Mouse (Mus musculus) neural tube, postnatal 0 days (tissue): ENCODE results near the gene Cdca3. TPM values are rescaled to one million over a fixed set of nuclear protein-coding genes. Genes with fewer than 3 reads are reported as not detected.

Experiments
- polyA plus RNA-seq: library from polyadenylated mRNA; unstranded; fragments of >200 nt; fragmentation: Nextera tagmentation; extraction: Ambion mirVana; gene quantifications from 2 replicates; pipeline ENCODE4 v1.2.1, GENCODE M21; 2015

Gene Cdca3
- polyA plus RNA-seq = 18.2 and 21.2 TPM in 2 replicates

GRCm38 (mm10) chr6:124828868-124829798 is at the start of gene Cdca3, which contains the start of gene Usp5:
Gene Cdca3 (plus strand): TSS chr6:124829547.
Gene Usp5 (minus strand): TSS chr6:124829484.

GRCm38 (mm10) chr6:124808358-124809012 is 20.9 kb upstream of the Cdca3 start, which contains the start of gene Spsb2:
Gene Spsb2 (plus strand): TSS chr6:124808661.

GRCm38 (mm10) chr6:124813933-124814332 is 15.4 kb upstream of the Cdca3 start, which contains the start of gene Tpi1:
Gene Tpi1 (minus strand): TSS chr6:124814296.

GRCm38 (mm10) chr6:124840241-124841167 is 11.2 kb downstream of the Cdca3 start, which contains the start of gene Gnb3:
Gene Gnb3 (minus strand): TSS chr6:124840275.

GRCm38 (mm10) chr6:124856916-124857839 is 27.8 kb downstream of the Cdca3 start, which contains the start of gene P3h3:
Gene P3h3 (minus strand): TSS chr6:124857752.

GRCm38 (mm10) chr6:124863658-124864298 is 34.4 kb downstream of the Cdca3 start, which contains the start of gene Gpr162:
Gene Gpr162 (minus strand): TSS chr6:124863983.

Other genes starting within 250 kb of the Cdca3 start
- 0.12 and 0.20 TPM in 2 replicates for gene C1s2, start 193.5 kb upstream of the Cdca3 start, polyA plus RNA-seq
- gene Lpcat3, start 166.5 kb upstream of the Cdca3 start, polyA plus RNA-seq = 45.6 and 52.8 TPM in 2 replicates
- 88.4 and 88.9 TPM in 2 replicates for gene Emg1, start 117.4 kb upstream of the Cdca3 start, polyA plus RNA-seq
- 264 and 265 TPM in 2 replicates for gene Phb2, start 117.2 kb upstream of the Cdca3 start, polyA plus RNA-seq
- 5.6 and 6.0 TPM in 2 replicates for gene Ptpn6, start 90.8 kb upstream of the Cdca3 start, polyA plus RNA-seq
- gene Grcc10, start 88.2 kb upstream of the Cdca3 start, polyA plus RNA-seq = 676 and 680 TPM in 2 replicates
- not detected in 2 replicates for gene Gm45234, start 73.5 kb upstream of the Cdca3 start, polyA plus RNA-seq
- 26.7 and 29.5 TPM in 2 replicates for gene Atn1, start 73.0 kb upstream of the Cdca3 start, polyA plus RNA-seq
- 305 and 307 TPM in 2 replicates for gene Eno2, start 59.9 kb upstream of the Cdca3 start, polyA plus RNA-seq
- 2.4 and 3.0 TPM in 2 replicates for gene Lrrc23, start 49.8 kb upstream of the Cdca3 start, polyA plus RNA-seq
- 10.3 and 10.9 TPM in 2 replicates for gene Spsb2, start 20.9 kb upstream of the Cdca3 start, polyA plus RNA-seq
- 467 and 484 TPM in 2 replicates for gene Tpi1, start 15.3 kb upstream of the Cdca3 start, polyA plus RNA-seq
- gene Usp5, start 63 bp upstream of the Cdca3 start, polyA plus RNA-seq = 154 and 171 TPM in 2 replicates
- 0.22 and 0.38 TPM in 2 replicates for gene Gnb3, start 10.7 kb downstream of the Cdca3 start, polyA plus RNA-seq
- 16.8 and 19.6 TPM in 2 replicates for gene P3h3, start 28.2 kb downstream of the Cdca3 start, polyA plus RNA-seq
- gene Gpr162, start 34.4 kb downstream of the Cdca3 start, polyA plus RNA-seq = 35.3 and 42.6 TPM in 2 replicates
- gene Cd4, start 58.7 kb downstream of the Cdca3 start, polyA plus RNA-seq = 0.15 TPM in 1 of 2 replicates, not detected in the other
- gene Lag3, start 82.2 kb downstream of the Cdca3 start, polyA plus RNA-seq = 3.1 and 5.2 TPM in 2 replicates
- gene Ptms, start 90.6 kb downstream of the Cdca3 start, polyA plus RNA-seq = 932 TPM in 2 replicates
- 685 and 704 TPM in 2 replicates for gene Mlf2, start 101.8 kb downstream of the Cdca3 start, polyA plus RNA-seq
- gene Cops7a, start 136.0 kb downstream of the Cdca3 start, polyA plus RNA-seq = 111 and 114 TPM in 2 replicates
- 80.9 and 95.2 TPM in 2 replicates for gene Pianp, start 167.1 kb downstream of the Cdca3 start, polyA plus RNA-seq
- 13.6 and 13.7 TPM in 2 replicates for gene Zfp384, start 179.6 kb downstream of the Cdca3 start, polyA plus RNA-seq
- 91.2 and 93.6 TPM in 2 replicates for gene Ing4, start 210.2 kb downstream of the Cdca3 start, polyA plus RNA-seq
- gene Acrbp, start 220.1 kb downstream of the Cdca3 start, polyA plus RNA-seq = 18.7 and 19.3 TPM in 2 replicates
- gene Lpar5, start 238.4 kb downstream of the Cdca3 start, polyA plus RNA-seq = 0.71 and 0.94 TPM in 2 replicates